Mouse (Mus musculus) bone marrow, adult 2 months (tissue): ENCODE measurements at regions not wholly inside any gene's neighbourhood (a gene's known extent, or its start where the extent isn't known, plus 50 kb on each side); places are given as distances from the start of the nearest gene placed in this dataset.

Experiments used
- CTCF ChIP-seq: fragments of 200-500 bp; IDR thresholded peaks from 2 replicates; pipeline ENCODE4 v1.5.1; 2011; ENCODE audit warnings: low read length, control low read depth; ENCODE audit not compliant: control insufficient read depth, insufficient read depth
- POLR2A ChIP-seq: fragments of 200-500 bp; IDR thresholded peaks from 2 replicates; pipeline ENCODE4 v1.6.1; 2011; ENCODE audit warnings: low read depth, mild to moderate bottlenecking, control low read depth, low read length, borderline replicate concordance; ENCODE audit not compliant: control insufficient read depth

DNA sequence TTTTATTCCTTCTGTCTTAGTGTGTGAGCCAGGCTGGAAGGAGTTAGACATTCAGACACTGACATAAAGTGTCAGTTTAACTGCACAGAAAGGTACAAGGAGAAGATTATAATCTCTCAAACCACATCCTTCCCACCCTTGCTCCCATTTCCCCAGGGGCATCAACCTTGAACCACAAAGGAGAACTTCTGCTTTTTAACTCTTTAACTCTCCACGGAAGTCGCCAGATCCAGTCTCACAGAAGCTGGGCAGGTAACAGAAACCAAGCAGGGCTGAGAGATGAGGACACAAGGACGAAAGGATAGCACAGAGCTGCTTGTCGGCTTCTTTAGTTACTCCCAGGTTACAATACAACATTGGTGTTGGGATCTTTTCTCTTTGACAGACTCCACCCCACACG lies 176.0 kb upstream of the Nrip1 start:
- TF ChIP-seq CTCF, result no peak
- no peak for TF ChIP-seq POLR2A
